Mouse (Mus musculus): Measurements from ENCODE around the gene Tyrp1.

The Tyrp1 gene

GRCm38 (mm10) chr4:80891004-80891403, 57.1 kb downstream of the Tyrp1 start:
- in situ Hi-C loops (cut with MseI, MboI) = no loop called here

GRCm38 (mm10) chr4:80895278-80895894, 61.5 kb downstream of the Tyrp1 start:
- in situ Hi-C loops (cut with MseI, MboI) = no loop called here

Measured in mouse trophoblast stem cell (cell line).